Mouse (Mus musculus): ENCODE results near the gene Prkrip1. TPM values are rescaled to one million over a fixed set of nuclear protein-coding genes. Genes with fewer than 3 reads are reported as not detected.

Gene Prkrip1
- polyA plus RNA-seq, 1 experiment from 2014 or later, result 60.1 TPM

DNA sequence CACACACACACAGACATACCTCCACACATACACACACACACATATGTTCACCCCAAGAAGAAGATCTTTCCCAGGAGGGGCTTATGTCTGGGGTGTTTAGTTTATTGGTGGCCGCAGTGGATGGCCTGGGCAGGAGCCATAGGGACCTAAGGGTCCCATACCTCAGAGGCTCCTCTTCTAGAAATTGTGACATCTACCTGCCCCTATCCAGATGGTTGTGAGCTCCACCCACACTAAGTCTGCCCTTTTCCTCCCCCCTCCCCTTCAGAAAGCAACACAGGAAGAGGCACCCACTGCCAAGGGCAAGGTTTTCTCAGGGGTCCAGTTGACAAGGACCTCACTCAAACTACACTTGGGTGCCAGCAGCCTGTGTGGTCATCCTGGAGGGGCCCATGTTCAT, 51.8 kb downstream of the Prkrip1 start:
- Histone ChIP-seq H3K4me2 (replicated peaks) (no peak overlapping the region), H3K4me3 (no peak overlapping the region), H3K36me3 (peaks cover 9% of the 10 kb centered on the region), H3K27me3 (no peaks in the 10 kb centered on the region), H3K9me3 (peaks cover 6% of the 10 kb centered on the region; the same call in 1 of the 2 replicates), H3K9ac (no peak overlapping the region), H3K27ac (no peak overlapping the region), H3K4me1 (no peaks in the 10 kb centered on the region)
- no peak for ATAC-seq (ENCODE audit: low FRiP score, low read depth)
- 87% methylated on average over 1 of the region's 1 CpGs for WGBS

DNA sequence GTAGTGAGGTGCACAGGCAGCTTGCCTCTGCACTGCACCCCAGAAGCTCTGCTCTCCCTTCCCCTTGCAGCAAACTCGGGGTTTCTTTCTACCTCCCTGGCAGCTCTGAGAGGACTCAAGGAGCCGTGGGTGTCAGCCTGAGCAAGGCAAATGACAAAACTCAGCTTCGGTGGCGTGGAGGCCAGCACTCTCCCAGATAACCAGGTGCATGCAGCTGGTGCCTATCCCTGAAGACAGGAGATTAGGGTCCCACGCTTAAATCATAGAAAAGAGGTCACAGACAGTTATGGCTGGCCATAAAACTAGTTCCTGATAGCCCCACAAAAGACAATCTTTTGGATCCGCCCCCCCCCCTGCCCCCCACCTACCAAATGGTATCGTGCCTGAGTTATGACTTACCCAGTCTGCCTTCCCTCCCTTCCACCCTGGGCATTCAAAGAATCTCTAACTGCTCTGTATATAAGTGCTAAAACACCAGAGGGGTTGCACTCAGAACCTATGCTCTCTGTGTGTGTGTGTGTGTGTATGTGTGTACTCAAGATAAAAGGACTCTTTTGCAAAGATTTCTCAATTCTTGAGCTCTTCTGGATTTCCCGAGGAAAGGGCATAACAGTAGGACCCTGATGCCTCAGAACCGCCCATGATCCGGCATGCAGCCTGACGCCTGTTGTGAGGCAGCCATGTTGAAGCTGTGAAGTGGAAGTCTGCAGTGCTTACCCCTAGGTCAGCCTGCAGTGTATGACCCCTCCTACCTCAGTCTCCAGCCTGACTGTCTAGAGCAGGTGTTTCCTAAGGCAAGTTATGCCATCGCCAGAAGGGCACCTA, 53.9 kb downstream of the Prkrip1 start:
- no peak for ATAC-seq (ENCODE audit: low FRiP score, low read depth)
- H3K4me1 ChIP-seq, result no peaks in the 10 kb centered on the region
- H3K27me3 ChIP-seq, result no peaks in the 10 kb centered on the region
- no peak overlapping the region for H3K4me2 ChIP-seq (replicated peaks)
- no peak overlapping the region for H3K9ac ChIP-seq
- peaks cover 6% of the 10 kb centered on the region; the same call in 1 of the 2 replicates for H3K9me3 ChIP-seq
- H3K36me3 ChIP-seq, result peaks cover 30% of the 10 kb centered on the region
- H3K4me3 ChIP-seq, result no peak overlapping the region
- no peak overlapping the region for H3K27ac ChIP-seq
- WGBS, result 62% methylated on average over 12 of the region's 12 CpGs

DNA sequence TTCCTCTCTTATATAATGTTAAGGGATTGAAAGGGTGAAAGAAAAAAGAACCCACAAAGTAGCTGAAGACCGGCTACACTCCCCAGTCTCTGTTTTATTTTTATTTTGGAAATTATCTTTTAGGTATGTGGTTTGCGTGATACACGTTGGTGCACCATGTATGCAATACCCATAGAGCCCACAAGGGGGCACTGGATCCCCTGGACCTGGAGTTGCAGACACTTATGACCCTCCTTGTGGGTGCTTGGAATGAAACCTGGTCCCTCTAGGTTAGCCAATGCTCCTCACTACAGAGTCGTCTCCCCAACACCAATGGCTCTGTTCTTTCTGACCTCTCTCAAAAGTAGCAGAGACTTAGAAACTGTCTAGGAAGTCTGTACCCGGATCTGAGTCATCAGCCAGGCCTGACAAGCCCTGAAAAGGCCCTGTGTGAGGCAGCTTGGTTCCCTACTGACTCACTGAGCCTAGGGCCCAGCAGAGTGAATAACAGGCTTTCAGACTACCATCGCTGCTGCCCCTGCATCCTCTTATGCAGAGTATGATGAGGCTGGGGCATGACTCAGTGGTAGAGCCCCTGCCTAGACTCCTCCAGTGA, 55.5 kb downstream of the Prkrip1 start:
- Histone ChIP-seq H3K36me3 (peaks cover 44% of the 10 kb centered on the region), H3K27ac (no peak overlapping the region), H3K4me1 (no peaks in the 10 kb centered on the region), H3K4me3 (no peak overlapping the region), H3K9me3 (peaks cover 6% of the 10 kb centered on the region; the same call in 1 of the 2 replicates), H3K27me3 (no peaks in the 10 kb centered on the region), H3K4me2 (replicated peaks) (no peak overlapping the region), H3K9ac (no peak overlapping the region)
- no peak for ATAC-seq (ENCODE audit: low FRiP score, low read depth)
- WGBS, result 93% methylated on average over 6 of the region's 6 CpGs

DNA sequence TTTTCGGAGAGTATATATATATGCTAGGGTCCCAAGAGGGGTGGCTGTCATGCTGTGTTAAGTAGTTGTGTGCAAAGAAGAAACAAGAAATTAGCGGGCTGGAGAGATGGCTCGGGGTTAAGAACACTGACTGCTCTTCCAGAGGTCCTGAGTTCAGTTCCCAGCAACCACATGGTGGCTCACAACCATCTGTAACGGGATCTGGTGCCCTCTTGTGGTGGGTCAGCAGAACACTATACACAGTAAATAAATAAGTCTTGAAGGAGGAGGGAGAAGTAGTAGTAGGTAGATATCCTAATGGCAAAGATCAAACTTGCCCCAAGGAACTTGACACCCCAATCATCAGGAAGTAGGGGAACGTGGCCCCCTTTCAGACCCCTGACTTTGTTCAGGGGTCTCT, 56.0 kb downstream of the Prkrip1 start:
- peaks cover 44% of the 10 kb centered on the region for H3K36me3 ChIP-seq
- peaks cover 6% of the 10 kb centered on the region; the same call in 1 of the 2 replicates for H3K9me3 ChIP-seq
- H3K27ac ChIP-seq, result no peak overlapping the region
- ATAC-seq (ENCODE audit: low FRiP score, low read depth), result no peak
- no peak overlapping the region for H3K4me3 ChIP-seq
- no peak overlapping the region for H3K9ac ChIP-seq
- H3K27me3 ChIP-seq, result no peaks in the 10 kb centered on the region
- no peaks in the 10 kb centered on the region for H3K4me1 ChIP-seq
- no peak overlapping the region for H3K4me2 ChIP-seq (replicated peaks)
- WGBS, result 90% methylated on average over 5 of the region's 5 CpGs

DNA sequence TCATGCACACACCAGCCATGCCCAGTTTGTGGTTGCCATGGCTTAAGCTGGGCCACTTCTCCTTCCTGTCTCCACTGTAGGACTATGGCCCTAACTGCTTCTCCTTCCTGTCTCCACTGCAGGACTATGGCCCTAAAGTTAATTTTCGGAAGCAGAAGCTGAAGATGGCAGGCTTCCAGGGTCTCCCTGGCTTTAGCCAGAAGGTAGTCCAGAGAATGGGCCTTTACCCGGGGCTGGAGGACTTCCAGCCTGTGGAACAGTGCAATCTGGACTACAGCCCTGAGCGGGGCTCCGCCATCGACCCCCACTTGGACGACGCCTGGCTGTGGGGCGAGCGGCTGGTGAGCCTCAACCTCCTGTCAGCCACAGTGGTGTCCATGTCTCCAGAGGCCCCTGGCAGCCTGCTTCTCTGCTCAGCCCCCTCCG, 58.7 kb downstream of the Prkrip1 start:
- Histone ChIP-seq H3K9me3 (peaks cover 6% of the 10 kb centered on the region; the same call in 1 of the 2 replicates), H3K9ac (no peak overlapping the region), H3K36me3 (peaks cover 44% of the 10 kb centered on the region), H3K4me3 (no peak overlapping the region), H3K27me3 (no peaks in the 10 kb centered on the region), H3K4me2 (replicated peaks) (no peak overlapping the region), H3K4me1 (peaks cover 13% of the 10 kb centered on the region), H3K27ac (no peak overlapping the region)
- WGBS, result 93% methylated on average over 10 of the region's 10 CpGs
- no peak for ATAC-seq (ENCODE audit: low FRiP score, low read depth)

DNA sequence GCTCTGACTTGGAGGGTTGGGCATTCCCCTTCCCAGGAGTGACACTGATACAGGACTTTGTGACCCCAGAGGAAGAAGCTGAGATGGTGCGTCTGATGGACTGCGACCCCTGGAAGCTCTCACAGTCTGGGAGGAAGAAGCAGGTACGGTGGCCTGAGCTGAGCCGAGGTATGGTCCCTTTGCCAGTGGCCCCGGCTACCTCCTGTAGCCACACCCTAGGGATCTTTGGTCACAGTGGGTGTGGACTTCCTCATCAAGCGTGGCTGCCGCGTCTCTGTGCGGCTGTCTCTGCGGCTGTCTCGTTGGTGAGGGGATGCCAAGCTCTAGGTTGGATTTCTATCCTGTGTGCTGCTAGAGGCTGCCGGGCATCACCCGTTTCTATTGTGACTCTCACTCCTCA, 59.4 kb downstream of the Prkrip1 start:
- Histone ChIP-seq H3K27me3 (no peaks in the 10 kb centered on the region), H3K9ac (no peak overlapping the region), H3K36me3 (peaks cover 44% of the 10 kb centered on the region), H3K4me1 (peaks cover 20% of the 10 kb centered on the region), H3K27ac (no peak overlapping the region), H3K9me3 (peaks cover 6% of the 10 kb centered on the region; the same call in 1 of the 2 replicates), H3K4me2 (replicated peaks) (no peak overlapping the region), H3K4me3 (no peak overlapping the region)
- ATAC-seq (ENCODE audit: low FRiP score, low read depth), result no peak
- WGBS, result 92% methylated on average over 13 of the region's 13 CpGs

DNA sequence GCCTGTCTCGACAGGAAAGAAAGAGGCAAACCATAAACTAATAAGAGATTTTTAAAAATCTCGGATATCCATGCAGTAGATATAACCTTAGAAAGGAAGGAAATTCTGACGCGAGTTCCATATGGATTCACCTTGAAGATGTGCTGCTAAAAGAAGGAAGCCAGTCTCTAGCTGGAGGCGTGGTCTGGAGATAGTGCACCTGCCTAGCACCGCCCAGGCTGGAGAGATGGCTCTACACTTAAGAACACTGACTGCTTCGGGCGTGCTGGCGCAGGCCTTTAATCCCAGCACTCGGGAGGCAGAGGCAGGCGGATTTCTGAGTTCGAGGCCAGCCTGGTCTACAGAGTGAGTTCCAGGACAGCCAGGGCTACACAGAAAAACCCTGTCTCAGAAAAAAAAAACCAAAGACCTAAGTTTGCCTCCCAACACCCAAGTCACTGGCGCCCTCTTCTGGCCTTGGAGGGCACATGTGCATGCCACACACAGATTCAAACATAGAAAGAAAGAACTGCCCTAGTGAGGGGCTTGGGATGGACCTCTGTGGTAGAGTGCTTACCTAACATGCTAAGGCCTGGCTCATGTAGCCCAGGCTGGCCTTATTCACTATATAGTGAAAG, 61.0 kb downstream of the Prkrip1 start:
- no peaks in the 10 kb centered on the region for H3K27me3 ChIP-seq
- peaks cover 20% of the 10 kb centered on the region for H3K4me1 ChIP-seq
- H3K9me3 ChIP-seq, result peaks cover 4% of the 10 kb centered on the region; the same call in 1 of the 2 replicates
- peaks cover 56% of the 10 kb centered on the region for H3K36me3 ChIP-seq
- no peak for ATAC-seq (ENCODE audit: low FRiP score, low read depth)
- H3K27ac ChIP-seq, result no peak overlapping the region
- H3K4me3 ChIP-seq, result no peak overlapping the region
- H3K9ac ChIP-seq, result no peak overlapping the region
- no peak overlapping the region for H3K4me2 ChIP-seq (replicated peaks)
- WGBS, result 75% methylated on average over 13 of the region's 13 CpGs

DNA sequence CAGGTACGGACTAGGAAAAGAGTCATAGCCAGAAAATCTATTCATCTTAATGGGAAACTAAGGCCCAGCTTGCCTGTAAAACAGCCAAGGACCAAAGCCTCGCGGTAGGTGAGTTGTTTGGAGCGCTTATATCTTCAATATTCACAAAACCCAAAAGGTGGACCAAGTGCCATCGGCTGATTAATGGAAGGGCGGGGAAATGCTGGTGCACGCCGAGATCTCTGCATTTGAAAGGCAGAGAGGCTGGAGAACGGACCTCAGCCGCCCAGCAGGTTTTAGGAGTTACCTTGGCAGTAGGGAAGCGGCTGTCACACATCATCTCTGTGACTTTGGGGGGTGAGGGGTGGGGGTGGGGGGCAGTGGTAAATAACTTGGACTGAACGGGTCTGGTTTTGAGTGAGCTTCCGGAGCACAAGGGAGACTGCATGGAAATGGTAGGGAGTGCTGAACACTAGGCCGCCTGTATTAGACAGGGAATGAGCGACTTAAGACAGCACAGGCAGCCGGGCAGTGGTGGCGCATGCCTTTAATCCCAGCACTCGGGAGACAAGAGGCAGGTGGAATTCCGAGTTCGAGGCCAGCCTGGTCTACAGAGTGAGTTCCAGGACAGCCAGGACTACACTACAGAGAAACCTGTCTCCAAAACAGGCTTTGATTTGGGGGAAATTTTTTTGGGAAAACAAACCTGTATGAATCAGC, 62.3 kb downstream of the Prkrip1 start:
- Histone ChIP-seq H3K27ac (peak overlapping the region; percentile 15; the same call in 1 of the 2 replicates), H3K4me2 (replicated peaks) (peak overlapping the region; percentile 86), H3K9me3 (no peaks in the 10 kb centered on the region), H3K4me1 (peaks cover 20% of the 10 kb centered on the region), H3K27me3 (no peaks in the 10 kb centered on the region), H3K36me3 (peaks cover 56% of the 10 kb centered on the region), H3K4me3 (peak overlapping the region; percentile 78), H3K9ac (peak overlapping the region; percentile 82)
- no peak for ATAC-seq (ENCODE audit: low FRiP score, low read depth)
- WGBS, result 10% methylated on average over 20 of the region's 20 CpGs

DNA sequence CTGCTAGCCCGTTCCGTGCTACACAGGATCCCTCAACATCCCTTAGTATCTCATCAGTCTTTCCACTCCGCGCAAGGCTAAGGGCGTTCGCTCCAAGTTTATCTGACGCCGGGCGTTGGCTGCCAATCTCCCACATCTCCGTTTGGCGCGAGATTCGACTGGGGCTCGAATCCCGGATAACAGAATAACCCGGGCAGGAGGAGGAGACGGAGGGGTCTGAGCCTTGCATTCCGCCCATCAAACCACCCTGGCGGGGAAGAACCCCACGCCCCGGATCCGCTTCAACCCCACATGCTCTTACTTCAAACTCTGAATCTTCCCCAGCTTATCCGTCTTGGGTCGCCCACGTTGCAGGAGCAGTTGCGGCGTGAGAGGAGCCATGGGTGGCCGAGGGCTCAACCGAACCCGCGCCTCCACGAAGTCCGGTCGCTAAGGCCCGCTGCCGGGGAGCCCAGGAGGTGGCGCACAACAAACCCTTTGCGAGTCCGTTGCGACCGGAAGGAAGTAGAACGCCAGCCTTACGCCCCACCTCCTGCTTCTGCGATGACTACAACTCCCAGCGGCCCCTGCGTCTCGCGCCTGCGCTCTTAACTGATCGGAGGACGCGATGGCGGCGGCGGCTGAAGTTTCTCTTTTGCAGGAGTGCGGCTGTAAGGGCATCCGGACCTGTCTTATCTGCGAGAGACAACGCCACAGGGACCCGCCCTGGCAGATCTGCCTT, 63.0 kb downstream of the Prkrip1 start, which contains the start of the genes Lrwd1 and Alkbh4:
TSS of gene Lrwd1 (minus strand) at position 504 of the 721 bp plus-strand sequence.
TSS of gene Alkbh4 (plus strand) at position 576 of the 721 bp plus-strand sequence.
- Histone ChIP-seq H3K4me3 (peak within 1 kb of the TSS; percentile 78), H3K4me1 (peaks cover 20% of the 10 kb centered on the region), H3K27ac (peak within 1 kb of the TSS; percentile 15; the same call in 1 of the 2 replicates), H3K9ac (peak within 1 kb of the TSS; percentile 82), H3K36me3 (peaks cover 56% of the 10 kb centered on the region), H3K27me3 (no peaks in the 10 kb centered on the region), H3K4me2 (replicated peaks) (peak within 1 kb of the TSS; percentile 86), H3K9me3 (no peaks in the 10 kb centered on the region)
- under 1% methylated on average over 60 of the region's 60 CpGs for WGBS
- ATAC-seq (ENCODE audit: low FRiP score, low read depth), result peak; percentile 94
